Mouse (Mus musculus) spleen, adult 12 weeks (tissue): ENCODE data around the gene Ptges.
A peak's percentile ranks its signal among the peaks of the same experiment; 100 is the strongest.
"Not testable (repeated sequence)": the region's sequence is repeated elsewhere in the genome, so short reads cannot be mapped to it uniquely, and the experiment has no call there.

Source experiments
- DNase-seq: peaks from one replicate; pipeline ENCODE4 v3.0.0; 2022; ENCODE audit warnings: low spot score

Ptges gene

GRCm38 (mm10) chr2:30929483-30930045 lies at the start of gene Ptges:
Ptges (minus strand) TSS chr2:30929863.
- DNase-seq: peak; percentile 42

- DNase-seq: peak; percentile 77
These were observed 38.0 kb upstream of the Ptges start, which contains the start of gene Tor1a for GRCm38 (mm10) chr2:30967352-30968327. Tor1a (minus strand) TSS chr2:30967933.

- DNase-seq: peak; percentile 12
These were observed 37.2 kb upstream of the Ptges start for GRCm38 (mm10) chr2:30966826-30967225.

- DNase-seq: no peak
These were observed 36.0 kb upstream of the Ptges start for GRCm38 (mm10) chr2:30965627-30966026.

- no peak for DNase-seq
These were observed 33.0 kb upstream of the Ptges start for GRCm38 (mm10) chr2:30962570-30963254.

GRCm38 (mm10) chr2:30959856-30960255 lies 30.2 kb upstream of the Ptges start:
- no peak for DNase-seq

GRCm38 (mm10) chr2:30958726-30959125 lies 29.1 kb upstream of the Ptges start:
- DNase-seq: no peak

- no peak for DNase-seq
These were observed 27.8 kb upstream of the Ptges start for GRCm38 (mm10) chr2:30957511-30957910.

GRCm38 (mm10) chr2:30954797-30955196 lies 25.1 kb upstream of the Ptges start:
- no peak for DNase-seq

GRCm38 (mm10) chr2:30952824-30953490 lies 23.3 kb upstream of the Ptges start, which contains the start of gene Tor1b:
Tor1b (plus strand) TSS chr2:30952959.
- DNase-seq: peak; percentile 68

GRCm38 (mm10) chr2:30952457-30952823 lies 22.8 kb upstream of the Ptges start:
- no peak for DNase-seq

GRCm38 (mm10) chr2:30942603-30943011 lies 12.9 kb upstream of the Ptges start:
- DNase-seq: peak; percentile 70

- DNase-seq: not testable (repeated sequence)
These were observed 12.5 kb upstream of the Ptges start for GRCm38 (mm10) chr2:30942116-30942515.

GRCm38 (mm10) chr2:30941586-30941985 lies 11.9 kb upstream of the Ptges start:
- no peak for DNase-seq

GRCm38 (mm10) chr2:30938574-30938991 lies 8.9 kb upstream of the Ptges start:
- no peak for DNase-seq

GRCm38 (mm10) chr2:30937731-30938130 lies 8.1 kb upstream of the Ptges start:
- no peak for DNase-seq

GRCm38 (mm10) chr2:30936808-30937207 lies 7.1 kb upstream of the Ptges start:
- no peak for DNase-seq

- peak; percentile 46 for DNase-seq
These were observed 4.3 kb upstream of the Ptges start for GRCm38 (mm10) chr2:30933917-30934450.

GRCm38 (mm10) chr2:30933032-30933431 lies 3.4 kb upstream of the Ptges start:
- no peak for DNase-seq

GRCm38 (mm10) chr2:30931922-30932321 lies 2.3 kb upstream of the Ptges start:
- no peak for DNase-seq

- not testable (repeated sequence) for DNase-seq
These were observed 1.2 kb upstream of the Ptges start for GRCm38 (mm10) chr2:30930846-30931245.
